Mouse (Mus musculus) A20 (cell line): ENCODE data around the gene Prss22.

ENCODE experiments used
- DNase-seq: peaks from one replicate; pipeline ENCODE4 v3.0.0-alpha.2; 2011; ENCODE audit warnings: low read depth, low spot score

Prss22 gene

DNA sequence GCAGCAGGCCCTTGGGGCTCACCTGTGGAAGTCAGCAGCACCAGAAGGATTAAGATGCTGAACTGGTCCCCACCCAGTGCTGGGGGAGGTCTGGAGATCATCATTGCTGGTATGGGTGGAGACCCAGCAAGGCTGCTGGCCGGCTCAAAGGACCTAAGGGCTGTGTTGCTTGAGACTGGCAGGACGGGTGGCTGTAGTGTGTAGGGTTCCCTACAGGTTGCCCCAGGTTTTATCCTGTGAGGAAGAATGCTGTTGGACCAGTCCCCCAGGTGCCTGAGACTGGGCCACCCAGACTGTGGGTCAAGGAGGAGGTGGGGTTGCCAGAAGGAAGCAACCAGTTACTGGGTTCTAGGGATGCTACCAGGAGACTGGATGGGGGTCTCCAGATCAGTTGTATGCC lies at the start of gene Prss22:
Gene Prss22 (minus strand): TSS at position 200 of the 400 bp plus-strand sequence.
- no peak for DNase-seq

DNA sequence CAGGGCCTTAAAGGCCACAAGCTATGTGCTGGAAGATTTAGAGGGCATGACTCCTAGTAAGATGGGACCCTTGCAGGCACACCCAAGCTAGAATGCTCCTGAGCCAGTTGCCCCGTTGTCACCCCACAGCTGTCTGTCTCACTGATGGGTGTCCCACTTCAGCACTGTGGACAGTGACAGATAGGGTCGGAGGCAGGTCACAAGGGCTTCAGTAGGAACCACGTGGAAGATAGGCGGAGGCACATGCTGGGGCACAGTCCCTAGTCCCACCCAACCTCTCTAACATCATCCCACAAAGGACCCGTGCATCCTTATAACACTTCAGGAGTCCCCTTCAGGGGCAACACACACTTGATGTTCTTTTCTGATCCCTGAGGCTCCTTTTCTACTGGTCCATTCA lies 48.1 kb upstream of the Prss22 start:
- DNase-seq = no peak

DNA sequence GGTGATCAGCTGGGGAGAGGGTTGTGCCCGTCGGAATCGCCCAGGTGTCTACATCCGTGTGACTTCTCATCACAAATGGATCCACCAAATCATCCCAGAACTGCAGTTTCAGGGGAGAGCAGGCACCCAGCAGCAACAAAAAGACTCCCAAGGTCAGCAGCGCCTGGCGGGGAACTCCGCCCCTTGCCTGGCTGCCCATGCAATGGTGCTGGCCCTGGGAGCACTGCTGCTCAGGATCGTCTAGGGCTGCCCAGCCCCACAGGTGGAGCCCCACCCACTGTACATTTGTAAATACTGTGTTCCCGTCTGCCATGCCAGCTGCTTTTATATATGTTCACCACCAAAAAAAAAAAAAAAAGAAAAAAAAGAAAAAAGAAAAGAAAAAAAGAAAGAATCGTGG lies 47.7 kb upstream of the Prss22 start:
- DNase-seq = no peak

DNA sequence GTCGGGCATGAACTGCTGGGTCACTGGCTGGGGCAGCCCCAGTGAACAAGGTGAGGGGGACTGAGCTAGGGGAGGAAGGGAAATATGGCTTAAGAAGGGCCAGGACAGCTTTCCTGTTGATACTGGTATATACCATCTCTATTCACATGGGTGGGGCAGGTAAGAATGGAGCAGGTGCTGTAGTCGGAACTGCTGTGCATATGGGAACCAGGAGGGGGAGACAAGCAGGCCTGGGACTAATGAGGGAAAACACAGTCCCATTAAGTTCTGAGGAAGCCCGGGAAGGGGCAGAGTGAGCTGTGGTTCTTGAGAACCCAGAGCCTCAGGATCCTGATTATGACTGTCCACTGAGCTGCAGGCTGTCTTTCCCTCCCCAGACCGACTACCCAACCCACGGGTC lies 46.6 kb upstream of the Prss22 start:
- no peak for DNase-seq

- no peak for DNase-seq
Observed at GRCm38 (mm10) chr17:24037844-24038243, 39.9 kb upstream of the Prss22 start, which contains the start of gene Prss27. Gene Prss27 (plus strand): TSS chr17:24038144.

GRCm38 (mm10) chr17:24037360-24037759 lies 39.5 kb upstream of the Prss22 start:
- DNase-seq = no peak

DNA sequence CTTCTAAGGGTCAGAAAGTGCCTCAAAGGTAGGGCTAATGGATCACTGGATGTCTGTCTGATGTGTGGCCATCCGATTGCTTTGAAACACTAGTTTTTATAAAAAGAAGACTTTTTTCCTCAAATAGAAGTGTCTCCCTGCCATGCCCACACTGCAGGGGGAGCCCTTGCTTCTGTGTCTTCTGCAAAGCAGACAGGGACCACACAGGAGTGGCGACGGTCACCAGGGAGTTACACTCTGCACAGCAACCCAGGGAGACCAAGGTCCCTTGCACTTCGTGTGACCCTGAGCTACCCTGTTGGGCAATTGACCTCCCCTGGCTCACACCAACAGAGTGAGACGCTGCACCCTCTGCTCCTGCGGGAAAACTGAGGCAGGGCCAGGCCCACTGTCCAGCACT lies 39.1 kb upstream of the Prss22 start:
- no peak for DNase-seq

GRCm38 (mm10) chr17:24035087-24035486 lies 37.2 kb upstream of the Prss22 start:
- DNase-seq = no peak

DNA sequence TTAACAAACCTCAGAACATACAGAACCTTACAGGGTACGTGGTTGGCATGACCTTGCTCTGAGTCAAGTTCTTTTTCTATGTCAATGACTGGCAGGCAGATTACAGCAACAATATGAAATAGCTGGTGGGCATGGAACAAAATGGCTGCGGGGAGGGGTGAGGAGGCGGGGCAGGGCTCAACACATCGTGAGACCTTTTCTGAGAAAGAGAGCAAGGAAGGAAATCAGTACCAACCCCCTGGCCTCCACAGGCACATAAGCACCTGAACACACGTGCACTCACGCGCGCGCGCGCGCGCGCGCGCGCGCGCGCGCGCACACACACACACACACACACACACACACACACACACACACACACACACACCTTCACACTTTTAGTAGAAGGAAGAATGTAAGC lies 32.7 kb upstream of the Prss22 start:
- DNase-seq = no peak

DNA sequence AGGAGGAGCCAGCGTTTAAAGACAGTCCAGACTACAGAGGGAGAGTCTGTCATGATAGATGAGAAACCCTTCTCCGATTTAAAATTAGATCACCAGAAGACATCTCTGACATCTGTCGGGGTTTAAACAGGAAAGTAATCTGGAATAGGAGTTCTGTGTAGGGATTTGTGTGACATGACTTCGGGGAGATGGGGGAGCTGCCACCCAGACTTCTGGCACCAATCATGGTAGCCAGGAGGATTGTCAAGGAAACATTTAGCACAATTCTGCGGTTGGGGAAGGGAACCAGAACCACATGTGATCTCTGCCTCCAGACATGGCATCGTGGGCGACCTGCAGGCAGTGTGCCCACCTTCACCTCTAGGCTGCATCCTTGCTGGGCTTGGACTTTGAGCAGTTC lies 31.6 kb upstream of the Prss22 start:
- DNase-seq = no peak

DNA sequence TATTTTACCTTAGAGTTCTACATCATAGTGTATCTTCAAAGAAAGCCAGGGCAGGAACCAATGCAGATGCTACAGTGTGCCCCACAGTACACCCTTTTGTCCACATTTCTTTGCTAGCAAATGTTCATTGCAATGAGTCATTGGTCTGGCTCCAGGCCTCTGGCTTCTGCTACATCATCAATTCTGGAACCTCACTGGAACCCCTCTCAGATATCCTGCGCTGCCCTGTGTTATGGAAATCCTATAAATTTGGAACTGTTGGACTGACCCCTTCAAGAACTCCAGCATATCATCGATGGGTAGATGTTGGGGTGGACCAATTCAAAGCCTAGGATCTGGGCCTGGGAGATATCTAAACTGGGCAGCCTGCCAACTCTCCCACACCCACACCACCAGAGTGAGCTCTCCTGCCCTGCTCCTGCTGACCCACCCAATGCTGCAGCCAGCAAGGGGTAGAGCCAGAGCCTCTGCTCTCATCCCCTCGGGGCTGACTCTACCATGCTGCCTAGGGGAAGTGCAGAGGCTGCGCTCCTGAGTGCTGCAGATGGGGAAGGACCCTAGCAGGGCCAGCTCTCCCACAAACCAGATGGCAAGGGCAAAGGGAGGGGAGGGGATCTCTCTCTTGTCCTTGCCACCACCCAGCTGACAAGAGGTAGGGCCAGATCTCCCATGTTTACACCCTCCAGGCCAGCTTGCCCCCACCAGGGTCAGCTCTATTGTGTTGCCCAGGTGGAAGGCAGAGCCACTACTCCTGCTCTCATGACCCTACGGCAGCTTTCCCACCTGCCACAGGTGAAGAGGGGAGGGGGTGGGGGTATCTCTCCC lies 23.7 kb upstream of the Prss22 start:
- no peak for DNase-seq

DNA sequence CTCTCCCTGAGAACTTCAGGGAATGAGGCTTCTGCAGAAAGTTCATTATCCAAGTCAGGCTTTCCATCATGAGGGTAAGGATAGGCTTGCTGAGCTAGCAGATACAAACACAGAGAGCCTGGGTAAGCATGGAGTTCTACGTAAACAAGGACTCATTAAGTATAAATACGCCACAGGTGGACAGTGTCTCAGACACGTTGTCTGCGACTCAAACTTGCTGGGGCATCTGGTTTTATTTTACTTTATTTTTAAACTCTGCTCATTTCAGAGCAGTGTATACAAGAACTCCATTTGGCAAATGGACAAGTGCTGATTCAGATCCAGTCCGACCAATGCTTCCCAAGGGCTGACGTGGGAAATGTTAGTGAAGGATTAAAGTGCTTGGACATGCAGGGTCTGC lies 22.8 kb upstream of the Prss22 start:
- no peak for DNase-seq

DNA sequence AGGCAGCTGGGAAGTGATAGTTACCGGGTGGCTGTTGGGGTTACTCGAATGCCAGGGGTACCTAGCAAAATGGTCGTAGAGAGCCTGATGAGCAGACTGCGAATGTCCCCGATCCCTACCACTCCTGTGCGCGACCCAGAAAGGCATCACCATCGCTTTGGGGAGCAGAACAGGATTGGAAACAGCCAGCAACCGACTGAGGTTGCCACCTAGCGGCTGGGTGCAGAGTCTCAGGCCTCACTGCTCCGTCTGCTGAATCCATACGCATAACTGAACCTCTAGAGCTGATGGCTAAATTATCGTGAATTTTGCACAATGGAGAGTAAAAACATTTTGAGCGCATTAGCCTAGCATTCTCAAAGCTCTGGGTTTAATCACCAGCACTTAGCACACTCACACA lies 17.8 kb upstream of the Prss22 start:
- peak; percentile 53 for DNase-seq

- DNase-seq = no peak
Observed at GRCm38 (mm10) chr17:24014433-24014965, 16.6 kb upstream of the Prss22 start.

DNA sequence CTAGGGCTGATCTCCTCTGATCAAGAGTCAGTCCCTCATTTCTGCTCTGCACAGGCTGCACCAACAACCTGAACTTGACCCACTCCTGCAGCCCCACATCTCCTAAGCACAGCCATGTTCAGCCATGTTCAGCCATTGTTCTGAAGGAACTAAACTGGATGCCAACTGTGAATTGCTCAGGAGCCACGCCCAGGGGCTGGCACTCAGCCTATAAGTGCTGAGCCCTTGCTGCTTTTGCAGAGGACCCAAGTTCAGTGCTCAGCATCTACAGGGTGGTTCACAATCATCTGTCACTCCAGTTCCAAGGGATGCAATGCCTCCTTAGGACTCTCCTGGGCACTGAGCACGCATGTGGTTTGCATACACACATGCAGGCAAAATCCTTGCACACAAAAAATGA lies 15.0 kb upstream of the Prss22 start:
- DNase-seq = no peak

- DNase-seq = peak; percentile 24
Observed at GRCm38 (mm10) chr17:24009617-24010016, 11.7 kb upstream of the Prss22 start.

DNA sequence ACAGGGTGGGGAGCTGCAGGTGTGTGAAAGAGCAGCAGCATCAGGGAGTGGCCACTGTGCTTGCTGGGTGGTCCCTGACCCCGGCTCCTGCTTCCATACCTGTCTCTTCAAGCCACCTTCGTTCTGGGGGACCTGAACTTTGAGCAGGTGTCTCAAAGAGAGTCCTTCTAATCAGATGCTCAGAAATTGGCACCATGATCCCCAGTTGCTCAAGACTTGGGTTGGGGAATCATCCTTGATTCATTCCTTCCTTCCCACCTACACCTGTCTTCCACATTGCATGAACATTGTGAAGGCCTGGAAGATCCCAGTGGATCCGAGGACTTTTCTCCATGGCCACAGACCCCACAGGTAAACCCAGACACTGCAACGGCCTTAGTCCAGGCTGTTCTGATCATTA lies 10.2 kb upstream of the Prss22 start:
- no peak for DNase-seq

DNA sequence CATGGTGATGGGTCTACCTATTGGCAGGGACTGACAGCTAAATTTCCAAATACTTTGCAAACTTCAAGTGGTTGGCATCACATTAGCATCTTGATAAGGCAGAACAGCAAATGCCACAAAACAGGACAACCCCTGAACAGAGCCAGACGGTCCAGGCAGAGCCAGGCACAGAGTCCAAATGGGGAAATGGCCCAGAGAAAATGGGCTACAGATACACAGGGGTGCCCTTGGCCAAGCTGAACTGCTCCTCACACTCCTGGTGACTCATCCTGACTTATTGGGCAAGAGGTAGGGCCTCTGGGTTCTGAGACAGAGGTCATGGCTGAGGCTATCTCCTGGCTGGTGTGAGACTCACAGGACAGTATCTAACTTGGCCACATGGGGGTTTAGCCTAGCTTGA lies 9.5 kb upstream of the Prss22 start:
- DNase-seq = peak; percentile 6

- peak; percentile 54 for DNase-seq
Observed at GRCm38 (mm10) chr17:24006930-24007329, 9.0 kb upstream of the Prss22 start.

- DNase-seq = no peak
Observed at GRCm38 (mm10) chr17:24005049-24005448, 7.1 kb upstream of the Prss22 start.

GRCm38 (mm10) chr17:24004071-24004665 lies 6.3 kb upstream of the Prss22 start:
- DNase-seq = no peak

GRCm38 (mm10) chr17:24000404-24000803 lies 2.5 kb upstream of the Prss22 start:
- no peak for DNase-seq

GRCm38 (mm10) chr17:23998383-23998782 lies 483 bp upstream of the Prss22 start:
- no peak for DNase-seq
